Mouse (Mus musculus) heart, embryonic 11.5 days (tissue): ENCODE data around the gene Nol4l. TPM values are rescaled to one million over a fixed set of nuclear protein-coding genes. Genes with fewer than 3 reads are reported as not detected.

Source experiments
- ATAC-seq: fragments of 200-750 bp; cut with Nextera tagmentation; replicated peaks from 2 replicates; pipeline ENCODE4 v1.8.0; 2017; ENCODE audit warnings: moderate library complexity; ENCODE audit not compliant: insufficient number of reproducible peaks, low FRiP score, low TSS enrichment
- H3K27ac ChIP-seq: fragments of 300-500 bp; sonication (generic); 2 replicates; pipeline ENCODE4 v1.5.1; 2014; ENCODE audit warnings: mild to moderate bottlenecking, low read depth, low read length
- H3K27me3 ChIP-seq: fragments of 300-500 bp; sonication (generic); 2 replicates; pipeline ENCODE4 v1.6.1; 2014; ENCODE audit warnings: mild to moderate bottlenecking, low read length, mixed read lengths; ENCODE audit not compliant: control insufficient read depth, insufficient read depth
- H3K36me3 ChIP-seq: fragments of 300-500 bp; sonication (generic); 2 replicates; pipeline ENCODE4 v1.6.1; 2014; ENCODE audit warnings: mild to moderate bottlenecking, low read length, moderate library complexity, mixed read lengths; ENCODE audit not compliant: control insufficient read depth, insufficient read depth
- H3K4me1 ChIP-seq: fragments of 300-500 bp; sonication (generic); 2 replicates; pipeline ENCODE4 v1.6.1; 2014; ENCODE audit warnings: low read length; ENCODE audit not compliant: control insufficient read depth, insufficient read depth
- H3K4me2 ChIP-seq: fragments of 300-500 bp; sonication (generic); 2 replicates; pipeline ENCODE4 v1.6.1; 2014; ENCODE audit warnings: mild to moderate bottlenecking, moderate library complexity
- H3K4me3 ChIP-seq: fragments of 300-500 bp; sonication (generic); 2 replicates; pipeline ENCODE4 v1.5.1; 2014; ENCODE audit warnings: low read depth, low read length
- H3K9ac ChIP-seq: fragments of 300-500 bp; sonication (generic); 2 replicates; pipeline ENCODE4 v1.6.1; 2014; ENCODE audit warnings: mild to moderate bottlenecking, low read depth, low read length, moderate library complexity
- H3K9me3 ChIP-seq: fragments of 300-500 bp; sonication (generic); replicated peaks from 2 replicates; pipeline ENCODE4 v1.6.1; 2016; ENCODE audit warnings: low read length; ENCODE audit not compliant: control insufficient read depth
- WGBS: fragments of 180-500 bp; shearing (Covaris S2); extraction: QIAGEN DNeasy Blood & Tissue Kit; methylation state at CpG from one replicate; pipeline ENCODE4 v1.1.7; 2014; ENCODE audit not compliant: insufficient replicate concordance; 5-methylcytosine and 5-hydroxymethylcytosine counted together
- polyA plus RNA-seq: library from polyadenylated mRNA; unstranded; fragments of >200 nt; fragmentation: Nextera tagmentation; extraction: Ambion mirVana; gene quantifications from 2 replicates; pipeline ENCODE4 v1.2.1, GENCODE M21; 2014

Nol4l gene
- polyA plus RNA-seq, 1 experiment from 2014 or later = 16.7 TPM

GRCm38 (mm10) chr2:153425124-153425844 lies 104.5 kb downstream of the Nol4l start:
- Histone ChIP-seq H3K27ac (peak overlapping the region; percentile 35; the same call in 1 of the 2 replicates), H3K36me3 (peaks cover 9% of the 10 kb centered on the region), H3K4me3 (no peak overlapping the region), H3K27me3 (no peaks in the 10 kb centered on the region), H3K4me1 (peaks cover 74% of the 10 kb centered on the region), H3K4me2 (no peak overlapping the region), H3K9ac (no peak overlapping the region), H3K9me3 (no peaks in the 10 kb centered on the region)
- no peak for ATAC-seq
- WGBS = 65% methylated on average over 4 of the region's 4 CpGs

- Histone ChIP-seq H3K4me3 (no peak overlapping the region), H3K9ac (no peak overlapping the region), H3K4me2 (no peak overlapping the region), H3K36me3 (peaks cover 4% of the 10 kb centered on the region; the same call in 1 of the 2 replicates), H3K4me1 (peaks cover 70% of the 10 kb centered on the region), H3K27me3 (no peaks in the 10 kb centered on the region), H3K27ac (no peak overlapping the region), H3K9me3 (no peaks in the 10 kb centered on the region)
- WGBS = 79% methylated on average over 8 of the region's 8 CpGs
- no peak for ATAC-seq
These were observed 105.2 kb downstream of the Nol4l start for GRCm38 (mm10) chr2:153424557-153424956.

- Histone ChIP-seq H3K9ac (no peak overlapping the region), H3K4me2 (no peak overlapping the region), H3K36me3 (peaks cover 9% of the 10 kb centered on the region), H3K27me3 (no peaks in the 10 kb centered on the region), H3K27ac (no peak overlapping the region), H3K4me1 (peaks cover 57% of the 10 kb centered on the region), H3K9me3 (no peaks in the 10 kb centered on the region), H3K4me3 (no peak overlapping the region)
- ATAC-seq = no peak
- 84% methylated on average over 3 of the region's 3 CpGs for whole genome bisulfite sequencing
These were observed 106.7 kb downstream of the Nol4l start for GRCm38 (mm10) chr2:153423113-153423512.

GRCm38 (mm10) chr2:153422051-153422450 lies 107.7 kb downstream of the Nol4l start:
- no peak for ATAC-seq
- no peaks in the 10 kb centered on the region for H3K9me3 ChIP-seq
- 39% methylated on average over 5 of the region's 5 CpGs for WGBS
- H3K36me3 ChIP-seq = peaks cover 19% of the 10 kb centered on the region
- no peak overlapping the region for H3K27ac ChIP-seq
- no peak overlapping the region for H3K9ac ChIP-seq
- H3K4me1 ChIP-seq = peaks cover 47% of the 10 kb centered on the region
- H3K4me3 ChIP-seq = no peak overlapping the region
- H3K27me3 ChIP-seq = no peaks in the 10 kb centered on the region
- no peak overlapping the region for H3K4me2 ChIP-seq

- Histone ChIP-seq H3K4me3 (no peak overlapping the region), H3K27me3 (no peaks in the 10 kb centered on the region), H3K9me3 (no peaks in the 10 kb centered on the region), H3K4me1 (peaks cover 41% of the 10 kb centered on the region), H3K36me3 (peaks cover 26% of the 10 kb centered on the region), H3K9ac (no peak overlapping the region), H3K4me2 (no peak overlapping the region), H3K27ac (no peak overlapping the region)
- no peak for ATAC-seq
These were observed 108.5 kb downstream of the Nol4l start for GRCm38 (mm10) chr2:153421233-153421632.

- Histone ChIP-seq H3K4me1 (peaks cover 15% of the 10 kb centered on the region), H3K27ac (no peak overlapping the region), H3K4me3 (no peak overlapping the region), H3K9me3 (no peaks in the 10 kb centered on the region), H3K27me3 (no peaks in the 10 kb centered on the region), H3K4me2 (no peak overlapping the region), H3K9ac (no peak overlapping the region), H3K36me3 (peaks cover 30% of the 10 kb centered on the region)
- WGBS = 82% methylated on average over 1 of the region's 1 CpGs
- ATAC-seq = no peak
These were observed 111.4 kb downstream of the Nol4l start for GRCm38 (mm10) chr2:153418381-153418780.

GRCm38 (mm10) chr2:153417841-153418240 lies 111.9 kb downstream of the Nol4l start:
- no peaks in the 10 kb centered on the region for H3K9me3 ChIP-seq
- H3K4me2 ChIP-seq = no peak overlapping the region
- H3K9ac ChIP-seq = no peak overlapping the region
- no peaks in the 10 kb centered on the region for H3K27me3 ChIP-seq
- H3K4me1 ChIP-seq = peaks cover 9% of the 10 kb centered on the region
- H3K27ac ChIP-seq = no peak overlapping the region
- H3K4me3 ChIP-seq = no peak overlapping the region
- peaks cover 30% of the 10 kb centered on the region for H3K36me3 ChIP-seq
- ATAC-seq = no peak
- WGBS = 93% methylated on average over 12 of the region's 12 CpGs

- ATAC-seq = no peak
- Histone ChIP-seq H3K27me3 (no peaks in the 10 kb centered on the region), H3K9me3 (no peaks in the 10 kb centered on the region), H3K9ac (no peak overlapping the region), H3K4me1 (peaks cover 2% of the 10 kb centered on the region; the same call in 1 of the 2 replicates), H3K4me2 (no peak overlapping the region), H3K27ac (no peak overlapping the region), H3K36me3 (peaks cover 47% of the 10 kb centered on the region), H3K4me3 (no peak overlapping the region)
- 25% methylated on average over 2 of the region's 2 CpGs for WGBS
These were observed 115.2 kb downstream of the Nol4l start for GRCm38 (mm10) chr2:153414607-153415006.

- Histone ChIP-seq H3K27me3 (no peaks in the 10 kb centered on the region), H3K4me1 (peaks cover 2% of the 10 kb centered on the region; the same call in 1 of the 2 replicates), H3K27ac (no peak overlapping the region), H3K36me3 (peaks cover 33% of the 10 kb centered on the region), H3K4me3 (no peak overlapping the region), H3K4me2 (no peak overlapping the region), H3K9ac (no peak overlapping the region), H3K9me3 (no peaks in the 10 kb centered on the region)
- 66% methylated on average over 6 of the region's 6 CpGs for WGBS
- no peak for ATAC-seq
These were observed 117.2 kb downstream of the Nol4l start for GRCm38 (mm10) chr2:153412563-153412962.
